Mouse (Mus musculus): Measurements from ENCODE around the gene Hs6st3. TPM values are rescaled to one million over a fixed set of nuclear protein-coding genes. Genes with fewer than 3 reads are reported as not detected.
A peak's percentile ranks its signal among the peaks of the same experiment; 100 is the strongest.

Gene Hs6st3
- polyA plus RNA-seq, 1 experiment from 2014 or later = 1.0 TPM

GRCm38 (mm10) chr14:119797172-119797850, 659.2 kb downstream of the Hs6st3 start:
- CTCF ChIA-PET = no interaction called here
- in situ Hi-C loops (cut with MboI; ENCODE audit: low pct_unique_long_range_greater_than_20kb) = no loop called here

DNA sequence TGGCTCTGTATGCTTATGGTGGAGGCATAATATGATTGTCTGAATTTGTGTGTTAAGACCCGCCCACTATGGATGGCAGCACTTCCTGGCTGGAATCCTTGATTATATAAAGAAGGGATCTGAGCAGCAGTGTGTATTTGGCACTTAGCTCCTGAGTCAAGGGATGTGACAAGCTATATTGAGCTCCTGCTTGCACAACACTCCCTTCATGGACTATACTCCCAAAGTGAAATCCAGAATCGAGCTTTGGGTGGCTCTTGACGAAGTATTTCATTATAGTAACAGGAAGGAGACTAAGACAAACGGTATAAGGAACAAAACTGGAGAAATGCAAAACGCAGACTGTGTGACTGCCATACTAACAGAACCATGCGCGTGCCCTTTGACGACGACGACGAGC, 660.4 kb downstream of the Hs6st3 start:
- no peak for DNase-seq (ENCODE audit: low read depth, low spot score)
- H3K27me3 ChIP-seq = peaks cover 16% of the 10 kb centered on the region
- TF ChIP-seq CTCF (IDR thresholded peaks at IDR 0.05) = no peak
- no peak for ATAC-seq
- in situ Hi-C loops (cut with MboI; ENCODE audit: low pct_unique_long_range_greater_than_20kb) = no loop called here
- POLR2A ChIA-PET = no interaction called here
- CTCF ChIA-PET = no interaction called here

More at GRCm38 (mm10) chr14:119797172-119797850, 659.2 kb downstream of the Hs6st3 start:
- DNase-seq (ENCODE audit: low read depth, low spot score) = no peak
- no peak for TF ChIP-seq CTCF (IDR thresholded peaks at IDR 0.05)
- ATAC-seq = no peak
- peaks cover 10% of the 10 kb centered on the region for H3K27me3 ChIP-seq
- POLR2A ChIA-PET = no interaction called here

DNA sequence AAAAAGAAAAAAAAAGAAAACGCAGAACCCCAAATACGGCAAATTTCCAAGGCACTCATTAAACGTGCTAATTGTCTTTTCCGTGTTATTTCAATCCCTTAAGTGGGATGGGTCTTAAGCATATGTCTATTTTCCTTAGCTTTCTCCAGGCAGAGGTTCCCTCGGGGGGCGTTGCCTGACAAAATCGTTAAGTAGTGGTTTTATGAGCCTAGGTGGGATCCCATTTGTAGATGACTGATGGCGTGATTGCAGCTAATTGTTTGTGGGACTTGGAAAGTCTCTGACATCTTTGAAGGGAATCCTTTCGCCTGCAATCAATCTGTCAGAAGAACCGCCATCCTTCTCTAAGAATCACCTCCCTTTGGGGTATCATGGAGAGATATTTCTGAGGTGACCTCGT, 662.7 kb downstream of the Hs6st3 start:
- CTCF ChIA-PET = interaction anchor here (1.5 kb wide), 1 partner anchor 16 kb away, joined by 4 read pairs; no protein-coding TSS in a partner anchor
- no peak for TF ChIP-seq CTCF (IDR thresholded peaks at IDR 0.05)

DNA sequence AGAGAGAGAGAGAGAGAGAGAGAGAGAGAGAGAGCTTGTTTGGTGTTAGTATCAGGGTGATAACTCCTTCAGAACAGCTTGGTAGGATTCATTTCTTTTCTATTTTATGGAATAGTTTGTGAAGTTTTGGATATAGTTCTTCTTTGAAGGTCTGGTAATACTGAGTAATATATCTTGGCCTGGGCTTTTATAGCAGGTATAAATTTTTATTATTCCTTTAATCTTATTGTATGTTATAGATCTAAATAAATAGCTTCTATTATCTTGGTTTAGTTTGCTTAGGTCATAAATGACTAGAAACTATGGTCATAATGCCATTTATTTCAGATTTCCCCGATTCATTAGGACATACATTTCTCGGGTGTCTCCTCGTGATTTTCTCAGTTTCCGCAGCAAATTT, 675.8 kb downstream of the Hs6st3 start:
- no peak for ATAC-seq
- peaks cover 25% of the 10 kb centered on the region for H3K27me3 ChIP-seq
- TF ChIP-seq CTCF (IDR thresholded peaks at IDR 0.05) = no peak
- ChIA-PET CTCF (interaction anchor here (0.9 kb wide), 1 partner anchor 39 kb away, joined by 3 read pairs; no protein-coding TSS in a partner anchor), POLR2A (interaction anchor here (0.6 kb wide), 1 partner anchor 9 kb away, joined by 7 read pairs; no protein-coding TSS in a partner anchor)
- DNase-seq (ENCODE audit: low read depth, low spot score) = no peak
- in situ Hi-C loops (cut with MboI; ENCODE audit: low pct_unique_long_range_greater_than_20kb) = no loop called here

More for the DNA sequence above, 662.7 kb downstream of the Hs6st3 start:
- DNase-seq (ENCODE audit: low read depth, low spot score) (no peak), ATAC-seq (no peak)
- POLR2A ChIA-PET = no interaction called here
- H3K27me3 ChIP-seq = peaks cover 23% of the 10 kb centered on the region
- in situ Hi-C loops (cut with MboI; ENCODE audit: low pct_unique_long_range_greater_than_20kb) = no loop called here

DNA sequence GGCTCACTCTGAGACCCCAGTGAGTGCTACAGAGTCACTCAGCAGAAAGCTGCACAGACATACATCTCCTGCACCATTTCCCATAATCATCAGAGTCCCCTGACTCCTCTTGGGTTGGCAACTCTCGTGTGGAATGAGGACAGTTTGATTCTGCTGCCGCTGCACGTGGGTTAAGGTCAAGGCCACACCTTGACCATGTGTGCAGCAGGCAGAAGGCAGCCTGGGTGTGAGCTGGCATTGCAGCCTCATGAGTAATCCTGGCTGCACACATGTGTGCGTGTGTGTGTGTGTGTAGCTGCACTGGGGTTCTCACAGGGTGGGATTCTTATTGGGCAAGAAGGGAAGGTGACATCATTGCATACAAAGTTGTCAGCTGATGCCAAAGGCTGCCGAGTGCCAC, 677.5 kb downstream of the Hs6st3 start:
- ChIA-PET CTCF (interaction anchor here (1.3 kb wide), 1 partner anchor 11 kb away, joined by 5 read pairs; no protein-coding TSS in a partner anchor), POLR2A (no interaction called here)
- no peak for TF ChIP-seq CTCF (IDR thresholded peaks at IDR 0.05)
- in situ Hi-C loops (cut with MboI; ENCODE audit: low pct_unique_long_range_greater_than_20kb) = no loop called here
- no peak for DNase-seq (ENCODE audit: low read depth, low spot score)
- peaks cover 24% of the 10 kb centered on the region for H3K27me3 ChIP-seq
- no peak for ATAC-seq

DNA sequence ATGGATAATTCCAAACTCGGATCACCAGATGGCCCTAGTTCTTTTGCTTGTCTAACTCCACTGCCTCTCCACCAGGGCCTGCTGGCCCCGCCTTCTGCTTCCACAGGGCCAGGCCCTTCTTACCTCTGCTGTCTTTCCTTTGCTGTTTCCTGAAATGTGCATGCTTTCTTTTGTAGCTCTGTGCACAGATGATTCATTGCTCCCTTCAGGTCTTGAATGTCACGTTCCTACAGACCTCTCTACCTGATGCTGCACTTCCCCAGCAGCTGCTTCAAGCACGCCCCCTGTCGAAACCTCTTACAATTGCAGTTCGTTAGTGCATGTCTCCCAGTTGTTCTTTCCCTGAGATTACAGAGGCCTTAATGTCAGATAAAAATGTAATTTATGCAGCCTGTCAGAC, 682.4 kb downstream of the Hs6st3 start:
- ATAC-seq (no peak), DNase-seq (ENCODE audit: low read depth, low spot score) (no peak)
- POLR2A ChIA-PET = no interaction called here
- CTCF ChIA-PET = no interaction called here
- TF ChIP-seq CTCF (IDR thresholded peaks at IDR 0.05) = peak; percentile 33
- in situ Hi-C loops (cut with MboI; ENCODE audit: low pct_unique_long_range_greater_than_20kb) = no loop called here
- peaks cover 17% of the 10 kb centered on the region for H3K27me3 ChIP-seq

DNA sequence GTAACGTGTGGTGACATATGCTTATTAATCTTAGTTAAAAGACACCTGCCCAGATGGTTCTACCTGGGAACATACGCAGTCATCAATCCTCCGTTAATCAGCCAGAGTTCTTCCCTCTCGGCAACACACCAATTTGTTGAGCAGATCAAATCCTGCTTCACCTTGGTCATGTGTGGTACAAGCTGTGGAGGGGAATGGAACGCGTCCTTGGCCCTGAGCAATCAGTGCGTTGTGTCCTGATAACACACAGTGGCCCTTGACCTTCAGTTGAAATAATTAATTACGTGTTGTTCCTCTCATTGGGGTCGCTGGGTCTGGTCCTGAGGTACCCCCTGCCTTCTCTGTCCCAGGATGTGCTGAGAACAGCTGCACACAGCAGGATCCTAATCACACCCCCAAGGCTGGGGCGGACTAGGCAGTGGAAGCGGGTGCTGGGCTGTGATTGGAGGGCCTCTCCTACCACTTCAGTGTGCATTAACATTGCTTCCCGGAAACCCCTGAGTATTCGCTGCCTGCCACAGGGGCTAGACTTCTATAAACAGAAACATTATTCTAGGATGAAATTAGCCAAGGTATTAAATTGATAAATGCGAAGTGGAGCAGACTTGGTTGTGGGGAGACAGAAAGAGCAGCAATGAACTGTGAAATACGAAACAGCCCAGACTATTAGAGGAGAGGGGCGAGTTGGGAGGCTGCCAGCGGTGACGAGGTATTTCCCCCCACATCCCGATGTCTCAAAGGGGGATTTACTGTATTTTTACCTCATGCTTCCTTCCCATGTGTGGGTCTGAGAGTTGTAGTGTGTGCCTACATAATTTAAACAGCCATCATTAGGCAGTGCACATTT, 693.2 kb downstream of the Hs6st3 start:
- no peaks in the 10 kb centered on the region for H3K27me3 ChIP-seq
- TF ChIP-seq CTCF (IDR thresholded peaks at IDR 0.05) = no peak
- in situ Hi-C loops (cut with MboI; ENCODE audit: low pct_unique_long_range_greater_than_20kb) = no loop called here
- POLR2A ChIA-PET = no interaction called here
- ATAC-seq (no peak), DNase-seq (ENCODE audit: low read depth, low spot score) (no peak)
- CTCF ChIA-PET = no interaction called here

- in situ Hi-C loops (cut with MboI; ENCODE audit: low pct_unique_long_range_greater_than_20kb) = no loop called here
- no peak for ATAC-seq
- no peak for DNase-seq (ENCODE audit: low read depth, low spot score)
- ChIA-PET CTCF (no interaction called here), POLR2A (no interaction called here)
- no peaks in the 10 kb centered on the region for H3K27me3 ChIP-seq
- no peak for TF ChIP-seq CTCF (IDR thresholded peaks at IDR 0.05)
Measured at GRCm38 (mm10) chr14:119832012-119832325, 693.8 kb downstream of the Hs6st3 start.

DNA sequence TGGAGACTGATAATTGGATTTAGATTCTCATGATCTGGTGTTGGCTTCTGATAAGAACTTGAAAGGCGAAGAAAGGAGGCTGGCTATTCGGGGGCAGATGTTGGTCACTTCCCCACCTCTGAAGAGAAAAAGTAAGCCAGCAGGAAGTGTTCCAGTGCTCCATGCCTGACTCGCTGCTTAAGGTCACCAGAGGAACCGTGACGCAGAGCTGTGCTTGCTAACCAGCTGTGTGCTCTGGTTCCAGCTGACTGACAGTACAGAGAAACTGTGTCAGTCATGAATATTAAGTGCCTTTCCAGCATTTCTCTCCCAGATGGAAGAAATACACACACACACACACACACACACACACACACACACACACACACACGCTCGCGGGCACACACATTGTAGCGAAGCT, 694.8 kb downstream of the Hs6st3 start:
- in situ Hi-C loops (cut with MboI; ENCODE audit: low pct_unique_long_range_greater_than_20kb) = no loop called here
- H3K27me3 ChIP-seq = peaks cover 6% of the 10 kb centered on the region
- DNase-seq (ENCODE audit: low read depth, low spot score) (no peak), ATAC-seq (no peak)
- no peak for TF ChIP-seq CTCF (IDR thresholded peaks at IDR 0.05)
- CTCF ChIA-PET = no interaction called here
- POLR2A ChIA-PET = no interaction called here

DNA sequence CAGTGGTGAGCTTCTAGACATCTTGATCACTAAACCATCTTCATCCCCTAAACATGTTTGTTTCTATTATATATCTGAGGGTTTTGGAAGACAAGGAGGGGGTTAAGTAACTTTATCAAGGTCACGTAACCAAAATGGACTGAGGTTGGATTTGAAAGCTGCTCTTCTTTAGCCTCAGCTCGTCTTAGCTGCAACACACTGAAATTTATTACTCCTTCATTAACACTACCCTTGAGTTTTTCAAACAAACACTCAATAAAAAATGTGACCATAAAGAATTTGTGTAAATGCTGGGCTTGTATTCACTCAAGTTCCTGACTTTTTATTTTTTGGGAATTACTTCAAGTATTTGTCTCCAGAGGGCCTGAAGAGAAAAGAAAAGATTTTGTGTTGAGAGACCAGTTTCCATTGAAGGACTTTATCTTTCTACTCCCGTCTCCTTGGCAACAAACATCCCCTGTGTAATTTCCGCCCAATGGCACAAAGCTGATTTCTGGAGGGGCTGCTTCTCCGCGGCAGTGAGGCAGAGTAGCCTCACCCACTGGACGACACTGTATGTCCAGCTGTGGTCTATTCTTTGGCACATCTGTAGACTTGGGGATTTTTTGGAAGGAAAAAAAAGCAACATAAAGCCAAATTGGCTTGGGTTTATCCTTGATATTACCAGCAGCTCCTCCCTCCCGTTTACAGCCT, 696.0 kb downstream of the Hs6st3 start:
- DNase-seq (ENCODE audit: low read depth, low spot score) (no peak), ATAC-seq (no peak)
- in situ Hi-C loops (cut with MboI; ENCODE audit: low pct_unique_long_range_greater_than_20kb) = no loop called here
- H3K27me3 ChIP-seq = peaks cover 7% of the 10 kb centered on the region
- CTCF ChIA-PET = no interaction called here
- POLR2A ChIA-PET = no interaction called here
- TF ChIP-seq CTCF (IDR thresholded peaks at IDR 0.05) = no peak

DNA sequence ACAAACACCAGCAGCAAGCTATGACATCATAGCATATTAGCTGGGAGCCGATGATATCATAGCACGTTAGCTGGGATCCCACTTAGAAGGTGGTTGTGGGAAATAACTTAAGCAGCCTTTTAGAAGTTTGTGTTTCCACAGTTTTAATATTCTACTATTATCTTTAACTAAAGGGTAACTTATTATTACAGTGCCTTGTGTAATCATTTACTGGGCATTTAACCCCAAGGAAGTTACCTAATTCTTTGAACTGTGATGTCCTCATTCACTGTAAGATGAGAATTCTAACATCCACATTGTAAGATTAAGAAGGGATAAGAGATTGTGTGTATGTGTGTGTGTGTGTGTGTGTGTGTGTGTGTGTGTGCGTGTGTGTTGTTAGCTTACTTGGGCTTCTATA, 697.9 kb downstream of the Hs6st3 start:
- H3K27me3 ChIP-seq = peaks cover 7% of the 10 kb centered on the region
- ATAC-seq (no peak), DNase-seq (ENCODE audit: low read depth, low spot score) (no peak)
- POLR2A ChIA-PET = no interaction called here
- in situ Hi-C loops (cut with MboI; ENCODE audit: low pct_unique_long_range_greater_than_20kb) = no loop called here
- CTCF ChIA-PET = no interaction called here
- no peak for TF ChIP-seq CTCF (IDR thresholded peaks at IDR 0.05)
